Mouse (Mus musculus) erythroblast, embryonic 14.5 days (primary cell): ENCODE results near the gene Pygo2.

Experiments used
- GATA1 ChIP-seq: IDR thresholded peaks from 2 replicates; pipeline ENCODE4 v1.6.1; 2012; ENCODE audit warnings: low read length, inconsistent platforms, mixed read lengths
- TAL1 ChIP-seq: IDR thresholded peaks from 3 replicates; pipeline ENCODE4 v1.6.1; 2012; ENCODE audit warnings: low read length, inconsistent platforms, mixed read lengths

DNA sequence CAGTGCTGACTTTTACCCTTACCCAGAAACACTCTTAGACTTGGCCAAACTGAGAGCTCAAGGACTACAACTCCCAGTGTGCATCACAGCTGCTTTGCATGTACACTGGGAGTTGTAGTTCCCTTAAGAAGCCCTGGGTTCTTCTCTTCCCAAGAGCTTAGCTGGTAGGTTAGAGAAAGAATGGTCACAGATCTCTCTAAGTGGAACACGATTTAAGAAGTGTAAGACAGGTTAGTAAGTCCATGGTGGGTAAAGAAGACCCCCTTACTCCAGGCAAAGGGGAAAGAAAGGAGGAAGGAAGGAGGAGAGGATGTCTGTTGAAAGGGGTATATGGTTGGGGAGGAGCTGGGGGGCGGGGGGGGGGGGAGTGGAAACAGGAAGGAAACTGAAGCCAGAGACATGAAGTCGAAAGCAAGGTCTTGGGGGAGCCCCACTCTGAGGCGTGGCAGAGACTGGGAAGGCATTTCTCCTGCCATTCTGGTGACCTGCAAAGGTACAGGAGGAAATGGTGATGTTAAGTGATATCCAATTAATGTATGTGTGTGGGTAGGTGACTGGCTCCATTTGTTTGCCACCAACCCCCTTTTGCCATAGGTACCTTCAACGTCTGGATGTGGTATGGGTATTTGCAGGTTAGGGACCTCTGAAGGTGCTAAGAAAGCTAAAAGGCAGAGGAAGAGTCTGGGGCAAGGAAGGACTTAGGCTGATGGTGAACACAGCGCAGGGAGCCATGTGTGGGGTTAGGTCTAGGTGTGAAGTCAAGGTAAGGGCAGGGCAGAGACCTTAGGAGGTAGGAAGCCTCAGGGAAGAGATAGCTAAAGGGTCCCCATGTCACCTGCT lies 40.9 kb upstream of the Pygo2 start:
- TF ChIP-seq GATA1 (no peak), TAL1 (no peak)
